ENCODE assay signal across 8 mouse cellular contexts in genomic region chr1:177442821-177443723, GRCm38 (mm10). TPM values are rescaled to one million over a fixed set of nuclear protein-coding genes. Genes with fewer than 3 reads are reported as not detected.
DNase-seq lines count a peak whose midpoint lies in the region; ATAC-seq and TF ChIP-seq lines count a peak whose summit lies in the region.

No protein-coding gene starts in this region.

- peaks cover 14% of the 10 kb centered on the region for H3K4me1 ChIP-seq in lung, postnatal 0 days (ENCODE audit: insufficient read depth, low read depth, low read length)

- no peaks in the 10 kb centered on the region for H3K9me3 ChIP-seq in lung, postnatal 0 days (ENCODE audit: low read length)

- TF ChIP-seq CTCF in lung, postnatal 0 days (IDR thresholded peaks at IDR 0.05): no peak

- no peak for TF ChIP-seq EP300 in lung, postnatal 0 days (IDR thresholded peaks at IDR 0.05)

- no peak for ATAC-seq in lung, postnatal 0 days

- H3K9ac ChIP-seq in lung, postnatal 0 days (replicated peaks; ENCODE audit: low read depth): peak overlapping the region; percentile 79

- intact Hi-C loops in left cerebral cortex, postnatal 4 days (cut with DNase I): loop anchor here (5.0 kb wide), 3 partner anchors 186 to 566 kb away; partner anchors contain the start of gene Akt3

- peaks cover 6% of the 10 kb centered on the region; the same call in 1 of the 2 replicates for H3K36me3 ChIP-seq in lung, postnatal 0 days (ENCODE audit: insufficient read depth, low read length)

- peak overlapping the region; percentile 95 for H3K27ac ChIP-seq in lung, postnatal 0 days (ENCODE audit: low read length)

- DNase-seq in left cerebral cortex, postnatal 4 days: peak; percentile 36
- no peak for DNase-seq in left cerebral cortex, adult 8-10 months (ENCODE audit: low spot score in 2 of 2)
- peak; percentile 72 for DNase-seq in cerebellum, adult 9-10 months
- peak; percentile 18 for DNase-seq in gastrocnemius, postnatal 25 days
- DNase-seq in kidney, adult 18-20 months: peak; percentile 48
- peak; percentile 57 for DNase-seq in lung, postnatal 0 days (ENCODE audit: low spot score)
- DNase-seq in retina, embryonic 14.5 days (ENCODE audit: low spot score): peak; percentile 48
- DNase-seq in right cerebral cortex, postnatal 14 days: no peak

- WGBS in lung, postnatal 0 days: 1% methylated on average over 53 of the region's 62 CpGs

- H3K27me3 ChIP-seq in lung, postnatal 0 days (replicated peaks; ENCODE audit: insufficient read depth, low read length): no peaks in the 10 kb centered on the region

- peak overlapping the region; percentile 98 for H3K4me2 ChIP-seq in lung, postnatal 0 days (replicated peaks; ENCODE audit: low read depth, low read length)

- peak overlapping the region; percentile 78 for H3K4me3 ChIP-seq in lung, postnatal 0 days (ENCODE audit: low read depth, low read length)

RNA-seq across cellular contexts. Expression of gene Zbtb18, which starts 0.9 kb away (rescaled TPM):
- total RNA-seq in left cerebral cortex, postnatal 4 days (2021): 100 to 1,000 TPM; 740 to 795 TPM
- total RNA-seq in left cerebral cortex, adult 8-10 months (2022): 100 to 1,000 TPM; 279 to 374 (median 318) TPM
- total RNA-seq in gastrocnemius, postnatal 25 days (2021): 10 to 100 TPM; 75.6 to 95.6 TPM
- polyA plus RNA-seq in lung, postnatal 0 days (2015; fragmentation: Nextera tagmentation; extraction: Ambion mirVana): 2.0 and 3.0 TPM in 2 replicates

Comparison
In these comparisons a context has a peak if more than half of its experiments do, and no peak if none do; other contexts are left out.
1. DNase-seq: peak in left cerebral cortex, postnatal 4 days (single experiment), cerebellum, adult 9-10 months (single experiment), gastrocnemius, postnatal 25 days (single experiment), kidney, adult 18-20 months (single experiment), lung, postnatal 0 days (single experiment) and retina, embryonic 14.5 days (single experiment); none in left cerebral cortex, adult 8-10 months (0 of 2) and right cerebral cortex, postnatal 14 days (single experiment).